Mouse (Mus musculus) heart, postnatal 4 days (tissue): Measurements from ENCODE around the gene Tdrkh. TPM values are rescaled to one million over a fixed set of nuclear protein-coding genes. Genes with fewer than 3 reads are reported as not detected.

Experiments
- DNase-seq: peaks from one replicate; pipeline ENCODE4 v3.0.0; 2021
- total RNA-seq, 2 experiments: library from RNA; stranded (reverse); gene quantifications; 2 replicates each; pipeline ENCODE4 v1.2.3; 2021

Gene Tdrkh
- total RNA-seq, 2 experiments from 2014 or later, result 5.8 to 7.2 TPM

- DNase-seq, result no peak
These were observed 51.0 kb downstream of the Tdrkh start for GRCm38 (mm10) chr3:94463926-94464578.

GRCm38 (mm10) chr3:94465632-94466430 is 52.8 kb downstream of the Tdrkh start:
- DNase-seq, result no peak

DNA sequence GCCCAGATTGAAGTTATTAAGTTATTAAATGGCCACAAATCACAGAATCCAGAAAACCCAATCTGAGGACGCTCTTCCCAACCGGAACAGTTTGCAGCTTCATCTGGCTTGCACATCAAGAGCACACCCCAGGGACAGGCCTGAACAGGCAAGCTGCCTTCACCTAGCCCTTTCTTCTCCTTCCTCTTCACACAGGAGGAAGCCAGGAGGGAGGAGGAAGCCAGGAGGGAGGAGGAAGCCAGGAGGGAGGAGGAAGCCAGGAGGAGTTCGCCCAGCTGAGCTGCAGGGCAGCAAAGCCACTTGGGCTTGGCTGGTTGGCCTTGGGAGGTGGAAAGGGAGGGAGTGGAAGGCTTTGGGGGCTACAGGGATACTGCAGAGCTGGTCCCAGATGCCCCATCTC is 55.9 kb downstream of the Tdrkh start:
- DNase-seq, result no peak

GRCm38 (mm10) chr3:94472447-94473114 is 59.5 kb downstream of the Tdrkh start:
- peak; percentile 43 for DNase-seq

DNA sequence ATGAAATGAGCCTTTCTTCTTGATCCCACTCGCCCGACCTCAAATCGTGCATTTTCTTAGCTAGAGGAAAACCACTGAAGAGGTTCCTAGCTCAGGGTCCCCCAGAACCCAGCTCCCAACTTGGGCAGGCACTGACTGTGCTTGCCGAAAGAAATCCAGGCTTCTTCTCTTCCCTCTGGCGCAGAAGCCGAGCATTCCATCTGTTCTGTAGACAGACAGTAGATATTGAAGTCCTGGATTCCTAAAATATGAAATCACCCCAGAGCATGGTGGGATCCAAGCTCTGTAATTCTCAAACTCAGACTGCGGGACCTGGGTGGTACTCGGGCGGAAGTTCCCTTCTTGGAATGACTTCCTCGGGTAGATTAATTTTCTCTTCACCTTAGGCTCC is 60.0 kb downstream of the Tdrkh start:
- peak; percentile 15 for DNase-seq

GRCm38 (mm10) chr3:94473567-94474232 is 60.6 kb downstream of the Tdrkh start:
- DNase-seq, result no peak

DNA sequence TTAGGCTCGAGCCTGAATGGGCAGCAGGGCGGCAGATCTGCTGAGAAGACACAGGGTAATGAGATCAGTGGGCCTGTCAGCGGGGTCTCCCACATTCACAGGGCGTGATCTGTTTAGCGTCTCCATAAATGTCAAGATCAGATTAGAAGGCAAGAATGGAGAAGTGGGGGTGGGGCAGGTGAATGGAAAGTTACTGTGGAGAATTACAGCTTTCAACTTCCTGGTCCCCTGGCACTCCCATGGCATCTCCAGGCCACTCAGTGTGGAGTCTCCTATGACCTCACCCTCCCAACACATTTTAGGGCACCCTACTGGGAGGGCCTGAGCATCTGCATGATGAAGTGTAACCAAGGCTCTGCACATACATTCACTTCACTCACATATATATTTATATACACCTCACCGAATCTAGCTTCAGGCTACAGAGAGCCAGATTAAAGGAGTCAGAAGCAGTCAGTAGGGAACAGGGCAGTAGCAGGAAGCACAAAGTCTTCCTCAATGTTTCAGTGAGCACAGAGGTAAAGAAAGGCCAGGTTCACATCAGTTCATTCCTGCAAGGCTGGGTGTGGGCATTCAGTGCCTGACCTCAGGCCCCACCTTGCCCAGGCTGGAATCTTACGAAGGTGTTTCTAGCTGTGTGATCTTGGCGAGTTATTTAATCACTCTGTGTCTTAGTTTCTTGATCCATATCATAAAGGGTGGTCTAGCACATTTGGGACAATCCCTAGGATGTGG is 63.4 kb downstream of the Tdrkh start:
- DNase-seq, result no peak

DNA sequence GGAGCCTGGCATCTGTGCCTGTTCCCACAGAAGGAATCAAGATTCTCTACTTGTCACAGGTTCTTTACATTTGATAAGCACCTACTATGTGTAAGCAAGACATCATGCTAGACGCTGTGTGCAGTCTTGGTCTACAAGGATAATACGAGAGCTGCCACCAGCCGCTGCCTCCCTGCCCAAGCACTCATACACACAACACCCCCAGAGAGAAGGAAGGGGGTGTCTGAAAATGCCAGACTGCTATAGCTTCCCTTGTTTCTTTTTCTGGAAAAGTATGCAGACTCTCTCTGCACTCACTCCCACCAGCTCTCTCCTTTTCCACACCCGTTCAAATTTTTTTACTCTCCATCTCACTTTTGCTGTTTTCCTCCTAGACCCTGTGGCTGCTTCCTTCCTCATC is 64.4 kb downstream of the Tdrkh start:
- no peak for DNase-seq

DNA sequence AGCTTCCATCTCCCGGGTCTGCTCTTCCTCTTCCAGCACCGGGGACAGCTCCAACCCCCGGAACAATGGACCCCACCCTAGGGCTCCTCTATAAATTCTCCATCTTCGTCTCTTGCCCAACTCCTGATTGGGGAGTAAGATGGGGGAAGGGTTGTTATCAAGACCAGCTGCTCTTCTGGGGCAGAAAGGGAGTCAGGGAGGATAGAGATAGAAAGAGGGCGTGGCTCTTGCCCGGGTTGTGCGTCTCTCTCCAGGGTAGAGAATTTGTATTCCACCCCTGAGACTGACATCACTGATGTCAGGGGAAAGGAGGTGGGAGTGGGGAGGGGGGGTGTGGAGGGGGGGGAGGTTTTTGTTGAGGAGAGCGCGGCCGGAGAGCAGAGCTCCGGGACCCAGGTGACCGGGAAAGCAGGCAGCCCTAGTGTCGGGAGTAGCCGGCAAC is 64.9 kb downstream of the Tdrkh start, which contains the start of gene Celf3:
Gene Celf3, plus strand, starts transcription at position 315 of the 442 bp plus-strand sequence.
- DNase-seq, result peak; percentile 27

DNA sequence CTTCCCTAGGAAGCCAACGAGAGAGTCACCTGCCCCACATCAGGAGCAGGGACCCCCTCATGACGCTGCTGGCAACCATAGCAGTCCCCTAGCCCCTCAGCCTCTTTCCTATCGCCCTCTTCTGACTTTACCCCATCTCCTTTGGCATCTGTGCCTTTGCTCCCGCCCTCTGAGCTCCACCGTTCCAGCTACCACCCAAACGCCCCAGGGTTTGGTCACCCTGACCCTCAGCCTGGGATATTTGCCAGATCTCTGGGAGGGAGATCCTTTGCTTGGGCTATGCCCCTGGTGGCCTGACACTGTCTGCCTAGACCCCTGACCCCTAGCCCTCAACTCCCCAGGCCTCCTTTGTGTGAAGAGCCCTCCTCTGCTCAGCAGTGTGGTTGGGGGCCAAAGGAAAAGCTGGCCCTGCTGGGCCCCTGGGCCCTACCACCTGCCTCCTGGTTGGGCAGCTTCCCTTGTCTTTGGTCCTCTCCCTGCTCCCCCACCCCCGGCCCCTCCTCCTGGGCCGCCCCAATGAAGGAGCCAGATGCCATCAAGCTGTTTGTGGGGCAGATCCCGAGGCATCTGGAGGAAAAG is 65.6 kb downstream of the Tdrkh start:
- DNase-seq, result no peak

- peak; percentile 36 for DNase-seq
These were observed 66.5 kb downstream of the Tdrkh start for GRCm38 (mm10) chr3:94479564-94479963.

DNA sequence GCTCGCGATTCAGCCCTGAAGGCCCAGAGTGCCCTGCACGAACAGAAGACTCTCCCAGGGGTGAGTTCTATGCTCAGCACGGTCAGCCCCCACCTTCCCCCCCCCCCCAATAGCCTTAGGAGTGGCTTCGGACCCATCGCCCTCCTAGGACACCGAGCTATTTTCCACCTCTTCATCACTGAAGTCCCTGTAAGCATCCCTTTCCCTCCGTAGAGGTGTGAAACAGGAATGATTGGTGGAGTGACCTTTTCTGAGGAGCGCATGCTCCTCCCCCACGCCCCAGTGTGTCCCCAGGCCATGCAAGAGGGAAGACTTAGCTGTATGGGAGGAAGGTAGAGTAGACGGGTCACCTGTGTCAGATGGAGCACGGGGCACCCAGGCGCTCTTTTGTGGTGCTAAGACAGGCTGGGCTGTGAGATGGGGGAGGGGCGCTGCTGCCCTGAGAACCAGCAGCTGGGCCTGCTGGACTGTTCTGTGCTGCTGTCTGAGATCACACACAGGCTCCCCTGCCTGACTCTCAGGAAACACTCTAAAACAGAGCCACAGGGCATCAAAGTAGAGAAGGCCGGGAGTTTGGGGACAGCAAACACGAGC is 67.3 kb downstream of the Tdrkh start, which contains the start of gene Riiad1:
Gene Riiad1, minus strand, starts transcription at position 51 of the 594 bp plus-strand sequence.
- DNase-seq, result no peak

- no peak for DNase-seq
These were observed 68.4 kb downstream of the Tdrkh start for GRCm38 (mm10) chr3:94481429-94481828.

- DNase-seq, result no peak
These were observed 69.8 kb downstream of the Tdrkh start for GRCm38 (mm10) chr3:94482764-94483385.

- DNase-seq, result peak; percentile 39
These were observed 70.8 kb downstream of the Tdrkh start for GRCm38 (mm10) chr3:94483790-94484439.

Other genes starting within 250 kb of the Tdrkh start
- gene Gm10696, start 235.1 kb upstream of the Tdrkh start, total RNA-seq, result not detected
- not detected for gene Gm5286, start 216.6 kb upstream of the Tdrkh start, total RNA-seq
- gene Gm4778, start 149.2 kb upstream of the Tdrkh start, total RNA-seq, result not detected
- gene Them4, start 103.2 kb upstream of the Tdrkh start, total RNA-seq, result 10 to 100 TPM; 12.7 to 13.5 TPM
- not detected for gene Them5, start 71.2 kb upstream of the Tdrkh start, total RNA-seq
- not detected for gene C2cd4d, start 50.8 kb upstream of the Tdrkh start, total RNA-seq
- gene Rorc, start 40.5 kb upstream of the Tdrkh start, total RNA-seq, result 10 to 100 TPM; 17.7 to 18.1 TPM
- under 1 TPM in 1 of 2 experiments, not detected in 1; 0.11 TPM for gene Lingo4, start 14.8 kb upstream of the Tdrkh start, total RNA-seq
- gene Mrpl9, start 30.0 kb downstream of the Tdrkh start, total RNA-seq, result 10 to 100 TPM; 60.8 to 62.6 TPM
- gene Oaz3, start 30.6 kb downstream of the Tdrkh start, total RNA-seq, result not detected
- gene Celf3, start 65.0 kb downstream of the Tdrkh start, total RNA-seq, result under 1 TPM; 0.19 to 0.25 TPM
- gene Riiad1, start 67.1 kb downstream of the Tdrkh start, total RNA-seq, result 1 to 10 TPM; 1.3 to 2.5 TPM
- 10 to 100 TPM; 31.8 to 31.9 TPM for gene Snx27, start 169.4 kb downstream of the Tdrkh start, total RNA-seq
- gene Gm10972, start 229.8 kb downstream of the Tdrkh start, total RNA-seq, result not detected
- gene Tuft1, start 245.6 kb downstream of the Tdrkh start, total RNA-seq, result 10 to 100 TPM in 1 of 2 experiments, 1 to 10 TPM in 1; 8.1 to 10.2 TPM